Mouse (Mus musculus): ENCODE measurements at regions not wholly inside any gene's neighbourhood (a gene's known extent, or its start where the extent isn't known, plus 50 kb on each side); places are given as distances from the start of the nearest gene placed in this dataset.

- TF ChIP-seq CTCF (IDR thresholded peaks at IDR 0.05; ENCODE audit: low read depth, low read length) (no peak), POLR2A (IDR thresholded peaks at IDR 0.05; ENCODE audit: extremely low read depth, insufficient read depth, low read length) (no peak)
These were observed 251.8 kb upstream of the Trpc7 start for GRCm38 (mm10) chr13:57147623-57148022.

All from liver, adult 2 months (tissue).